ENCODE assay signal across 25 mouse cellular contexts in the genomic region with DNA sequence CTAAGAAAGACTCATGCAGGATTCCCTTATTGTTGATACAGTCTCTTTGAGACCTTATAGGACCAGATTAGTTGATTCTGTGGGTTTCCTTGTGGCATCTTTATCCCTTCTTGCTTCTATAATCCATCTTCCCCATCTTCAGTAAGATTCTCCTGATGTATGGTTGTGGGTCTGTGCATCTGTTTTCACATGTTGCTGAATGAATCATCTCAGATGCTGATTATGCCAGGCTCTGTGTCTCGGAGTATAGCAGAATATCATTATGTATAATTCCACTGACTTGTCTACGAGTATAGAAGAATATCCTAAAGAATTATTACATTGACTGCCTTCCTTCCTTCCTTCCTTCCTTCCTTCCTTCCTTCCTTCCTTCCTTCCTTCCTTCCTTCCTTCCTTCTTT.
"Had no signal": no experiment of that assay in that cellular context is flagged by ENCODE, and none has a peak within 500 bp of the region (broad histone marks: within the 10 kb centered on the region; RNA-seq: fewer than 3 reads in every experiment).

No protein-coding gene starts in this region.

- ATAC-seq: hindbrain, embryonic 16.5 days; inflammation-experienced regulatory T-cells, adult 6 months; intestine, embryonic 15.5 days; intestine, postnatal 0 days had no signal

- H3K4me1 ChIP-seq: heart, embryonic 13.5 days; heart, embryonic 15.5 days; hindbrain, embryonic 12.5 days; intestine, embryonic 15.5 days; limb, embryonic 13.5 days; limb, embryonic 15.5 days; liver, embryonic 13.5 days; liver, embryonic 15.5 days had no signal

- H3K27me3 ChIP-seq: heart, embryonic 13.5 days; heart, embryonic 15.5 days; hindbrain, embryonic 12.5 days; intestine, embryonic 15.5 days; limb, embryonic 13.5 days; limb, embryonic 15.5 days; liver, embryonic 13.5 days; liver, embryonic 15.5 days had no signal

- H3K27ac ChIP-seq: heart, adult 2 months; heart, embryonic 13.5 days; heart, embryonic 15.5 days; hindbrain, embryonic 12.5 days; hindbrain, embryonic 14.5 days; intestine, embryonic 15.5 days; layer of hippocampus, adult 2 months; limb, embryonic 13.5 days; limb, embryonic 15.5 days; liver, embryonic 13.5 days; liver, embryonic 15.5 days had no signal

- DNase-seq: gastrocnemius, postnatal 14 days; gastrocnemius, postnatal 36 days; heart, adult 2 months; heart, postnatal 14 days; heart, postnatal 36 days; kidney, adult 18-20 months; kidney, adult 8-10 months; kidney, postnatal 10 days; kidney, postnatal 25 days; kidney, postnatal 4 days; left cerebral cortex, postnatal 4 days; liver, embryonic 13.5 days had no signal

- H3K4me3 ChIP-seq: heart, adult 2 months; heart, embryonic 13.5 days; heart, embryonic 15.5 days; hindbrain, embryonic 12.5 days; intestine, embryonic 15.5 days; layer of hippocampus, adult 2 months; limb, embryonic 13.5 days; limb, embryonic 15.5 days; liver, embryonic 13.5 days; liver, embryonic 15.5 days had no signal

- H3K4me2 ChIP-seq: heart, embryonic 11.5 days; heart, embryonic 13.5 days; heart, embryonic 15.5 days; hindbrain, embryonic 12.5 days; hindbrain, embryonic 14.5 days; intestine, embryonic 15.5 days; limb, embryonic 13.5 days; limb, embryonic 15.5 days; liver, embryonic 13.5 days; liver, embryonic 15.5 days had no signal

- H3K36me3 ChIP-seq: heart, embryonic 13.5 days; heart, embryonic 15.5 days; hindbrain, embryonic 12.5 days; intestine, embryonic 15.5 days; limb, embryonic 13.5 days; limb, embryonic 15.5 days; liver, embryonic 13.5 days; liver, embryonic 15.5 days had no signal

- H3K9me3 ChIP-seq: heart, embryonic 13.5 days; heart, embryonic 15.5 days; hindbrain, embryonic 12.5 days; intestine, embryonic 15.5 days; limb, embryonic 13.5 days; limb, embryonic 15.5 days; liver, embryonic 13.5 days; liver, embryonic 15.5 days had no signal

- H3K9ac ChIP-seq: heart, embryonic 13.5 days; heart, embryonic 15.5 days; hindbrain, embryonic 12.5 days; hindbrain, embryonic 14.5 days; intestine, embryonic 15.5 days; limb, embryonic 13.5 days; limb, embryonic 15.5 days; liver, embryonic 13.5 days; liver, embryonic 15.5 days had no signal
